Mouse (Mus musculus): ENCODE data around the gene Zic5. TPM values are rescaled to one million over a fixed set of nuclear protein-coding genes. Genes with fewer than 3 reads are reported as not detected.
A peak's percentile ranks its signal among the peaks of the same experiment; 100 is the strongest.
"Not testable (repeated sequence)": the region's sequence is repeated elsewhere in the genome, so short reads cannot be mapped to it uniquely, and the experiment has no call there.

Zic5 gene
- polyA plus RNA-seq, 1 experiment from 2014 or later, result 14.3 TPM

GRCm38 (mm10) chr14:122461500-122461899 lies 4.0 kb downstream of the Zic5 start:
- peak overlapping the region; percentile 81 for H3K4me2 ChIP-seq (replicated peaks)
- ATAC-seq (ENCODE audit: low FRiP score, low read depth), result no peak
- peak overlapping the region; percentile 69 for H3K9ac ChIP-seq
- no peak overlapping the region for H3K27ac ChIP-seq
- H3K4me1 ChIP-seq, result peaks cover 36% of the 10 kb centered on the region
- 13% methylated on average over 3 of the region's 3 CpGs for WGBS
- H3K4me3 ChIP-seq, result peak overlapping the region; percentile 58
- no peaks in the 10 kb centered on the region for H3K9me3 ChIP-seq
- no peaks in the 10 kb centered on the region for H3K36me3 ChIP-seq
- peaks cover 53% of the 10 kb centered on the region for H3K27me3 ChIP-seq (replicated peaks)

- WGBS, result 33% methylated on average over 5 of the region's 5 CpGs
- H3K27ac ChIP-seq, result no peak overlapping the region
- no peaks in the 10 kb centered on the region for H3K9me3 ChIP-seq
- no peaks in the 10 kb centered on the region for H3K36me3 ChIP-seq
- H3K4me3 ChIP-seq, result no peak overlapping the region
- H3K4me1 ChIP-seq, result peaks cover 31% of the 10 kb centered on the region
- no peak for ATAC-seq (ENCODE audit: low FRiP score, low read depth)
- H3K27me3 ChIP-seq (replicated peaks), result peaks cover 44% of the 10 kb centered on the region
- H3K4me2 ChIP-seq (replicated peaks), result peak overlapping the region; percentile 28
- no peak overlapping the region for H3K9ac ChIP-seq
Observed at GRCm38 (mm10) chr14:122460226-122460625, 5.3 kb downstream of the Zic5 start.

GRCm38 (mm10) chr14:122459776-122460175 lies 5.7 kb downstream of the Zic5 start:
- H3K4me2 ChIP-seq (replicated peaks), result peak overlapping the region; percentile 28
- no peak overlapping the region; the same call in 1 of the 2 replicates for H3K9ac ChIP-seq
- H3K9me3 ChIP-seq, result no peaks in the 10 kb centered on the region
- no peaks in the 10 kb centered on the region for H3K36me3 ChIP-seq
- ATAC-seq (ENCODE audit: low FRiP score, low read depth), result no peak
- WGBS, result 93% methylated on average over 1 of the region's 1 CpGs
- peaks cover 44% of the 10 kb centered on the region for H3K27me3 ChIP-seq (replicated peaks)
- H3K27ac ChIP-seq, result no peak overlapping the region
- H3K4me1 ChIP-seq, result peaks cover 30% of the 10 kb centered on the region
- no peak overlapping the region for H3K4me3 ChIP-seq

- H3K27me3 ChIP-seq (replicated peaks), result peaks cover 42% of the 10 kb centered on the region
- not testable (repeated sequence) for ATAC-seq (ENCODE audit: low FRiP score, low read depth); H3K9ac ChIP-seq; H3K36me3 ChIP-seq; H3K4me2 ChIP-seq (replicated peaks); H3K27ac ChIP-seq; H3K9me3 ChIP-seq; H3K4me3 ChIP-seq
- WGBS, result 80% methylated on average over 12 of the region's 12 CpGs
- H3K4me1 ChIP-seq, result peaks cover 28% of the 10 kb centered on the region
Observed at GRCm38 (mm10) chr14:122459332-122459731, 6.1 kb downstream of the Zic5 start.

GRCm38 (mm10) chr14:122455562-122455958 lies 9.9 kb downstream of the Zic5 start:
- no peak for ATAC-seq (ENCODE audit: low FRiP score, low read depth)
- Histone ChIP-seq H3K4me2 (replicated peaks) (no peak overlapping the region), H3K9ac (no peak overlapping the region), H3K27me3 (replicated peaks) (peaks cover 38% of the 10 kb centered on the region), H3K27ac (no peak overlapping the region), H3K36me3 (no peaks in the 10 kb centered on the region), H3K4me3 (no peak overlapping the region), H3K9me3 (no peaks in the 10 kb centered on the region), H3K4me1 (peaks cover 40% of the 10 kb centered on the region)
- 20% methylated on average over 4 of the region's 4 CpGs for WGBS

GRCm38 (mm10) chr14:122454901-122455561 lies 10.4 kb downstream of the Zic5 start:
- Histone ChIP-seq H3K4me2 (replicated peaks) (no peak overlapping the region), H3K4me1 (peaks cover 46% of the 10 kb centered on the region), H3K27ac (no peak overlapping the region), H3K36me3 (no peaks in the 10 kb centered on the region), H3K9me3 (no peaks in the 10 kb centered on the region), H3K4me3 (no peak overlapping the region), H3K9ac (no peak overlapping the region), H3K27me3 (replicated peaks) (peaks cover 39% of the 10 kb centered on the region)
- WGBS, result 20% methylated on average over 10 of the region's 10 CpGs
- ATAC-seq (ENCODE audit: low FRiP score, low read depth), result no peak

- H3K9me3 ChIP-seq, result no peaks in the 10 kb centered on the region
- 4% methylated on average over 12 of the region's 12 CpGs for WGBS
- H3K27ac ChIP-seq, result no peak overlapping the region
- no peak overlapping the region for H3K9ac ChIP-seq
- peak; percentile 19; the same call in 1 of the 2 replicates for ATAC-seq (ENCODE audit: low FRiP score, low read depth)
- peaks cover 43% of the 10 kb centered on the region for H3K27me3 ChIP-seq (replicated peaks)
- no peak overlapping the region for H3K4me3 ChIP-seq
- peaks cover 49% of the 10 kb centered on the region for H3K4me1 ChIP-seq
- H3K36me3 ChIP-seq, result no peaks in the 10 kb centered on the region
- peak overlapping the region; percentile 48 for H3K4me2 ChIP-seq (replicated peaks)
Observed at GRCm38 (mm10) chr14:122453996-122454738, 11.3 kb downstream of the Zic5 start.

- no peak overlapping the region for H3K9ac ChIP-seq
- H3K27me3 ChIP-seq (replicated peaks), result peaks cover 47% of the 10 kb centered on the region
- no peaks in the 10 kb centered on the region for H3K36me3 ChIP-seq
- H3K4me3 ChIP-seq, result no peak overlapping the region
- ATAC-seq (ENCODE audit: low FRiP score, low read depth), result peak; percentile 79
- H3K4me2 ChIP-seq (replicated peaks), result peak overlapping the region; percentile 48
- H3K4me1 ChIP-seq, result peaks cover 49% of the 10 kb centered on the region
- H3K27ac ChIP-seq, result no peak overlapping the region
- WGBS, result 3% methylated on average over 32 of the region's 32 CpGs
- H3K9me3 ChIP-seq, result no peaks in the 10 kb centered on the region
Observed at GRCm38 (mm10) chr14:122453388-122453995, 12.0 kb downstream of the Zic5 start.

- Histone ChIP-seq H3K9ac (no peak overlapping the region), H3K4me2 (replicated peaks) (peak overlapping the region; percentile 48), H3K36me3 (no peaks in the 10 kb centered on the region), H3K9me3 (no peaks in the 10 kb centered on the region), H3K27ac (no peak overlapping the region), H3K4me1 (peaks cover 49% of the 10 kb centered on the region), H3K4me3 (no peak overlapping the region), H3K27me3 (replicated peaks) (peaks cover 52% of the 10 kb centered on the region)
- ATAC-seq (ENCODE audit: low FRiP score, low read depth), result peak; percentile 79
- 7% methylated on average over 13 of the region's 13 CpGs for WGBS
Observed at GRCm38 (mm10) chr14:122452701-122453387, 12.6 kb downstream of the Zic5 start.

GRCm38 (mm10) chr14:122451551-122452145 lies 13.8 kb downstream of the Zic5 start:
- H3K4me1 ChIP-seq, result peaks cover 49% of the 10 kb centered on the region
- no peak for ATAC-seq (ENCODE audit: low FRiP score, low read depth)
- no peaks in the 10 kb centered on the region for H3K36me3 ChIP-seq
- WGBS, result 48% methylated on average over 5 of the region's 5 CpGs
- peak overlapping the region; percentile 72 for H3K4me2 ChIP-seq (replicated peaks)
- no peaks in the 10 kb centered on the region for H3K9me3 ChIP-seq
- no peak overlapping the region for H3K4me3 ChIP-seq
- H3K27ac ChIP-seq, result no peak overlapping the region
- H3K27me3 ChIP-seq (replicated peaks), result peaks cover 55% of the 10 kb centered on the region
- no peak overlapping the region for H3K9ac ChIP-seq

- peak within 1 kb of the TSS; percentile 72 for H3K4me2 ChIP-seq (replicated peaks)
- ATAC-seq (ENCODE audit: low FRiP score, low read depth), result peak; percentile 7; the same call in 1 of the 2 replicates
- peak within 1 kb of the TSS; percentile 38; the same call in 1 of the 2 replicates for H3K27ac ChIP-seq
- no peaks in the 10 kb centered on the region for H3K9me3 ChIP-seq
- H3K4me1 ChIP-seq, result peaks cover 49% of the 10 kb centered on the region
- peak within 1 kb of the TSS; percentile 57 for H3K9ac ChIP-seq
- H3K4me3 ChIP-seq, result peak within 1 kb of the TSS; percentile 36
- under 1% methylated on average over 59 of the region's 59 CpGs for WGBS
- H3K36me3 ChIP-seq, result no peaks in the 10 kb centered on the region
- H3K27me3 ChIP-seq (replicated peaks), result peaks cover 54% of the 10 kb centered on the region
Observed at GRCm38 (mm10) chr14:122450496-122451382, 14.7 kb downstream of the Zic5 start, which contains the start of gene Gm5089. TSS of gene Gm5089 (minus strand) at chr14:122451115.
